Mouse (Mus musculus) spleen, adult 18-20 months (tissue): Measurements from ENCODE around the gene Rpl22.

Experiments used
- DNase-seq, 2 experiments: peaks; one replicate each; pipeline ENCODE4 v3.0.0; 2022; ENCODE audit warnings: mixed read lengths in 2 of 2

Rpl22 gene

DNA sequence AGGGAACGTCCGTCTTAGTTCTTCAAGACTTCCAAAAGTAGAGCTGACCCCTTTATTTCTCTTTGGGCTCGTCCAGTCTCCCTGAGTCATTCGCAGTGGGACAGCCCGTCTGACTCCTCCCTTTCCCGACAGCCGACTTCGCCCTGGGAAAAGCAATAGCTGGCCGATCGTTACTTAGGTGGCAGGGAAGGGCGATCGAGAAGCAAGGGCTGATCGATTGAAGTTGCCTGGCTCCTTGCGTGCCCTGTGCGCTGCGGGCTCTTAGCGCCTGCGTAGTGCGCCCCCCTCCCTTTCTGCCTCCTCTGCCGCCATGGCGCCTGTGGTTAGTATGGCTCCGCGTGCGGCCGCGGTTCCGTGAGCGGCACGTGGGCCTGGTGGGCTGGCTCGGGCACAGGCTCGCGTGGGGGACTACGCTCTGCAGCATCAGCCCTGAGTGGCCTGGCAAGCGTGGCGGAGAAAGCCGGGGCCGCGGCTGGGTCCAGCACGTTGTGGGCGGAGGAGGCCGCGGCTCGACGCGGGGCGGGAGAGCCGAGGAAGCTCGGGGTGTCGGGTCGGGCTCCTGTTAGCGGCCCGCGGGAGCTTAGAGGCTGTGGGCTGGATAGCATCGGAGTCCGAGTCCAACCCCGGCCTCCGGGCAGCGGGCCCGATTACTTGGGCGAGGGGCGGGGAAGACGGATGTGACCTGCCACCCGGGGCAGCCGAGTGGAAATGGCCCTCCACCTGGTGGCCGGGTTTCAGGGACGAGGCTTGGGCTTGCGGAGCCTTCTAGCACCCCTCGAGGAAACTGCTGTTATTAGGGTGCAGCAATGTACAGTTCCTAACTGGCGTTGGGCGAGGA lies at the start of gene Rpl22:
Gene Rpl22 (plus strand): TSS at position 169 of the 838 bp plus-strand sequence.
- DNase-seq, result peak; percentile 85 to 87

DNA sequence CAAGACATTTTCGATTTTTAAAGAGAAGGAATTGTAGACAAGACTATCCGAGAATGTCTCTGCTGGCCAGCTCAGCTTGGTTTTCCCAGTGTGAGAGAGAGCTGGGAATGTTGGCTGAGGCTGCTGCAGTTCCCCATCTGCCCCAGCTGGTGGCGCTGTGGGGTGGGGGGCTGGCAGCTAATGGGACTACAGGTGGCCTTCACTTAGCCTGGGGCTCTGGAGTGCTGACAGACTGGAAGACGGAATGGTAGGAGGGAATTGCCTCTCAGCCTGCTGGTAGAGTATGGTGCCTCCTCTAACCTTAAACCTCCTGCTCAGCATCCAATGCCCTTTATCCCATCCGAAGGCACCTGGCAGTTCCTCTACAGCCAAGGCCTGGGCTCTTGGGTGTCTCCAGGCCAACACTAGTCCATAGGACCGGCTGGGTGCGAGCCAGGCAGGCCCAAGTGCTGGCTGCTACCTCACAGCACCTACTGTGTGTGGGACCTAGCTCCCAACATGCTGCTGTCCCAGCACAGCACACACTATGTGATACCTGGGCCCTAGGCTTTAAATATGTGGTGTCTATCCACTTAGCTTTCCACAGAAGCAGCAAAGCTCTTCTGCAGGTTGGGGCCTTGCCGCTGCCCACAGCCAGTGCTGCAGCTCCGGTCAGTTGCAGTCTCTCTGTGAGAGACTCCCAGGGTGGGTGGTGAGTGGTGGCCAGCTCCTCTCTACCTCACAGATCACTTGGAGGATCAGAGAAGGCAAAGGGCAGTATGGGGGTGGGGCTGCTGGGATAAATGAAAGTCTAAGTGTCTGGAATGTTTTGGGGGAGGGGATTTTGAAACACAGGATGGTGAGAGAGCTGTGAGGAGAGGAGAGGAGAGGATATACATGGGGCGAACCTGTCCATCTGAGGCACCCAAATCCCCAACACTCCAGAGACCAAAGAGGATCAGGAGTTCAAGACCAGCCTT lies 48.9 kb upstream of the Rpl22 start:
- DNase-seq, result no peak

DNA sequence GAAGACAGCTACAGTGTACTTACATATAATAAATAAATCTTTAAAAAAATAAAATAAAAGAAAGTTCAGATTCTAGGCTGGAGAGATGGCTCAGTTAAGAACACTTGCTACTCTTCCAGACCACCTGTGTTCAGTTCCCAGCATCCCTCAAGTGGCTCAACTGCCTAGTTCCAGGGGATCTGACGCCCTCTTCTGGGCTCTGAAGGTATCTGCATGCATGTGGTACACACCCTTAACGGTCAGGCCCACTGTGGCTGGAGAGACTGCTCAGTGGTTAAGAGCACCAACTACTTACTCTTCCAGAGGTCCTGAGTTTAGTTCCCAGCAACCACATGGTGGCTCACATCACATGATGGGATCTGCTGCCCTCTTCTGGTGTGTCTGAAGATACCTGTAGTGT lies 47.6 kb upstream of the Rpl22 start:
- DNase-seq, result no peak

DNA sequence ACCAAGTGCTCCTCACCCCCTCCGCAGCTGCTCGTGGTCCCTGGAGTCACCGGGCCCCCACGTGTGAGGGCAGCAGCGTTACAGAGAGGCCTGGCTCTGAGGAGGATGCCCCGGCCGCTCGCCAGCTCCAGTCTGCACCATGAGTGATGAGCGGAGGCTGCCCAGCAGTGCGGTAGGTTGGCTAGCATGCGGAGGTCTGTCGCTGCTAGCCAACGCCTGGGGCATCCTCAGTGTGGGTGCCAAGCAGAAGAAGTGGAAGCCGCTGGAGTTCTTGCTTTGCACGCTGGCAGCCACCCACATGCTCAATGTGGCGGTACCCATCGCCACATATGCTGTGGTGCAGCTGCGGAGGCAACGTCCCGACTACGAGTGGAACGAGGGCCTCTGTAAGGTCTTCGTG lies 46.6 kb upstream of the Rpl22 start:
- no peak for DNase-seq

DNA sequence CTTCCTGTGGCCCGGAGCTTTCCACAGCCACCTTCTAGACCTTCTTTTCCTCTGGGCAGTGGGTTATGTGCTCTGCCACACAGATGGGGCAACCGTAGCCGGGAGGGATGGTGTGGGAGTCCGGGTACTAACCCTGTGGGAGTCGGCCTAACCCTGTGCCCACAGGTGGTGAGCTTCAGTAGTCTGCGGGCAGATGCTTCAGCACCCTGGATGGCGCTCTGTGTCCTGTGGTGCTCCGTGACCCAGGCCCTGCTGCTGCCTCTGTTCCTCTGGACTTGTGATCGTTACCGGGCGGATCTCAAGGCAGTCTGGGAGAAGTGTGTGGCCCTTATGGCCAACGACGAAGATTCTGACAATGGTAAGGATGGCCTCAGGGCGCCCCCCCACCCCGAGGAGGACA lies 43.9 kb upstream of the Rpl22 start:
- no peak for DNase-seq

DNA sequence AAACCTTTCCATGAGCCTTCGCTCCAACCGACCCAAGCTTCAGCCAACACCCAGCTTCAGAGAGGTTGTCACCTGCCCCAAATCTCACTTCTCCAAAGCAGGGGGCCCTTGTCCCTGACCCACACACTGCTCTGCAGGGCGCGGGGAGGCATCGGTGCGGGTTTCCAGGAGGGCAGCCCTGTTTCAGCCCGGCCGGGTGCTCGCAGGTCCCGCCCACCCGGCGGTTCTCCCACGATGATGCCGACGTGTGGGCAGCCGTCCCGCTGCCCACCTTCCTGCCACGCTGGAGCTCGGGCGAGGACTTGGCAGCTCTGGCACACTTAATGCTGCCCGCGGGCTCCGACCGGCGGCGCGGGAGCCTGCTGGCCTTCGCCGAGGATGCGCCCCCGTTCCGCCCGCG lies 42.8 kb upstream of the Rpl22 start:
- DNase-seq, result no peak

DNA sequence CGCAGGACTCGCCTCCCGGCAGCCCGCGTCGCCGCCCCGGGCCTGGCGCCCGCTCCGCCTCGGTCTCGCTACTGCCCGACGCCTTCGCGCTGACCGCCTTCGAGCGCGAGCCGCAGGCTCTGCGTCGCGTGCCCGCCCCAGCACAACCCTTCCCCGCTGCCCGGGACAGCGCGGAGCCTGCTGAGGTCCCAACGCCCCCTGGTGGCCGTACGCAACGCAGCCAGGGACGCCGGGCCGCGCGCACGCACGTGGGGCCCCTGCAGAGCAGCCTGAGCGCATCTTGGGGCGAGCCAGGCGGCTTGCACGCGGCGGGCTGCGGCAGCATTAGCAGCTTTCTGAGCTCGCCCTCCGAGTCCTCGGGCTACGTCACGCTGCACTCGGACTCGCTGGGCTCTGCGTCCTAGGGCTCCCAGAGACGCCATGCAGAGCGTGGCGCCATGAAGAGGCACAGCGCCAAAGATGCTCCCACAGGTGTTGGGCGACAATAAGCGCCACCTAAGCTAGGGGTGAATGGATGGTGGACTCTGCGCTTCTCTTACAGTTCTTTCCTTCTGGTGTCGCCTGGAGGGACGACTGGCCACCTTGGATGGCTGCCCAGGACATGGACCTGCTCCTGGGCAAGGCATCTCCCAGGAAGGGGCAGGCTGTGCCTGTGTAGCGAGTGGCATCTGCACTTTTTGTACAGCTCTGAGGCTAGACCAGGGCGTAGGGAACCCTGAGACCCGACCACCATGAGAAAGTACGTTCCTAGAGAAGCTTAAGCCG lies 42.2 kb upstream of the Rpl22 start:
- peak; percentile 68 to 84 for DNase-seq

DNA sequence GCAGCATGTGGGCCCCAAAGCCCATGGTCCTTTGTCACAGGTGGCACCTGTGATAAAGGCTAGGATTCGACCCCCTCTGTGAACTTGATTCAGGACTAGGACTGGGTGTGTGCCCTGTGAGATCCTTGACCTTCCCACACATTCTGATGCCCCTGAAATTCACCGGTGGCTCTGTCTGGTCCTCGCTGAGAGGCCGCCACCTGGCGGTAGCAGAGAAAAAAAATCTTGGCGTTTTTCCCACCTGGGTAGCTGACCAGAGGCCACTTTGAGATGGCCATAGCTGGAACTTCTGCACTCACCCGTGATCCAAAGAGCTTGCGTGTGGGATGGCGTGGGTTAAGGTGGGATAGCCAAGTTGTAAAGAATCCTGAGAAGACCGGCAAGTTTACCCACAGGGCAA lies 40.0 kb upstream of the Rpl22 start:
- DNase-seq, result peak in 1 of 2 experiments; percentile 56

DNA sequence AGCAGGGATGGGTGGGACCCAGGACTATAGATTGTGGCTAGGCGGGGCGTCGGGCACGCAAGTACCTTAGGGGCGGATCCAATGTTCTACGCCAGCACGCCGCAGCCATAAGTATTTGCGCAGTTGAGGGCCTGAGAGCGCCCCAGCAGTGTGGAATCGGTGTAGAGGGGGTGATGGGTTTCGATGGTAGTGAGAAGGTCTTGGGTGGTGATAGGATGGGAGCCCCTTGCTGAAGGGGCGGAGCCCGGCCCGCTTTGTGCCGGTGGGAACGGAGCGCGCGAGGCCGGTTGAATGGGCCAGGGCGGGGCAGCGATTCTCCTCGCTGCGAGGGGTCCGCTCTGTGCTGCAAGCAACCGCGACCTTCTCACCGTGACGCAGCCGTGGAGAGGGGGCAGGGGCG lies 39.4 kb upstream of the Rpl22 start:
- no peak for DNase-seq

DNA sequence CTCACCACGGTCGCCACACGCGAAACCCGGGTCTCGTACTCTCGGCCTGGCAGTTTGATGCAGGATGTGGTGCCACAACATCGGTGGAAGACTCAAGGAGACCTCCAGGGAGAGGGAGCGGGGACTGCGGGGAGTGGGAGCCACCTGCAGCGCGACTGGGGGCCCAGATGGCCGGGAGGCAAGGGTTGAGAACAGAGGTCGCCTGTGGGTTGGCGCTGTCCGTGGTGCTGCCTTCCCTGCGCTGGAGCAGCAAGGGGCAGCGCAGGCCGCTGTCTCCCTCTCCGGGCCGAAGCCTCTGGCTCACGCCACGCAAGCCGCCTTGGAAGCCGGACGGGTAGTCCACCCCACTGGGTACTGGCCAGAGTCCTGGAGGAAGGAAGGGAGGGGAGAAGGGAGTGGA lies 38.7 kb upstream of the Rpl22 start:
- DNase-seq, result peak; percentile 25 to 53

DNA sequence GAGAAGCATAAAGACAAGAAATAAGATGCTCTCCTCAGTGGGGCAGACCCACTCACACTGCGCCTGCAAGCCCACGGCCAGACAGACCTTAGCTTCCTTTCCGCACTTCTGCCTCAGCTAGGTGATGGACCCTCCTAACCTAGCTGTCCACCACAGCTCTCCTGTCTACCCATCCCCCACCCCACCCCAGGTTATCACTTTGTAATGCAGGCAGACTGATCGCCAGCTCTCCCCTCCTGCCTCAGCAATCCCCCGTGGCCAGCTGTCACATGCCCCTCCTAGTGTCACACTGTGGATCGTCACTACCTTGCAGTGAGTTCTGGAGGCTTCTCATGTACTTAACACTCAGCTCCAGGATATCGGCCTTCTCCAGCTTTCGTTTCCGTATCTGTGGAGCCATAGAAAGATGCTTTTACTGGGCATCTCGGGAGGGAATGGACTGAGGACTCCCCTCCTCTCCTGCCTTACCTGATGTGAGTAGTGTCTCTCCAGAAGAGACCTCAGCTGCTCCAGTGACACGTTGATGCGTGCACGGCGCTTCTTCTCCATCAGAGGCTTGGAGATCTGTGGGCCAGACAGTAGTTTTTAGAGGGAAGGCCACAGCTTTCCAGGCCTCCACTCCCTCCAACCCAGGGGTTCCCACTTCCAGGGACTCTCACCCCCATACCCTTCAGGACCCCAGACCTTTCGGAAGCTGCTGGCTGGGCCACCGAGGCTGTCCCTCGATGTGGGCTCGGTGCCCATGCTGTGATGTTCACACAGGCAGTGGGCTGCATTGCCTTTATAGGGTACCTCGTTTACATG lies 38.0 kb upstream of the Rpl22 start:
- no peak for DNase-seq

DNA sequence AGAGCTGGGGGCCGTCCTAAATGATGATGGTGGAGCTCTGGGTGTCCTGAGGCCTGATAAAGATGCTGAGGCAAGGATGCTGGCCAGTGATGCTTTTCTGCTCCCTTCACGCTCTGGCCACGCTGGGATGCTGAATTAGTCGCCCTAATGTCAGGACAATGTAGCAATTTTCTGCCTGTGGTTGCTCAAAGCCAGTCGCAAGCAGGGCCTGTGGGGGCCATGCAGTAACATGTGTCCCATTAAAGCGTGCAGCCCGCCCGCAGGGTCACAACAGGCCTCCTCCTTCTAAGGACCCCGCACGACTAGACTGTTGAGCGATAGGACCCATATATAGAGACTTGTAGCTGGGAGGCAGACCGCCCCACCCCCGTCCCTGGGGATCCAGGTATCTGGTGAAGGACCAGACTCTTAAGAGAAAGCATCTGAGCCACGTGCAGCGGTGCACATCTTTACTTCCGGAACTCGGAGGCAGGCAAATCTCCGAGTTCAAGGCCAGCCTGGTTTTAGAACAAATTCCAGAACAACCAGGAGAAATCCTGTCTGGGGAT lies 37.1 kb upstream of the Rpl22 start:
- no peak for DNase-seq

DNA sequence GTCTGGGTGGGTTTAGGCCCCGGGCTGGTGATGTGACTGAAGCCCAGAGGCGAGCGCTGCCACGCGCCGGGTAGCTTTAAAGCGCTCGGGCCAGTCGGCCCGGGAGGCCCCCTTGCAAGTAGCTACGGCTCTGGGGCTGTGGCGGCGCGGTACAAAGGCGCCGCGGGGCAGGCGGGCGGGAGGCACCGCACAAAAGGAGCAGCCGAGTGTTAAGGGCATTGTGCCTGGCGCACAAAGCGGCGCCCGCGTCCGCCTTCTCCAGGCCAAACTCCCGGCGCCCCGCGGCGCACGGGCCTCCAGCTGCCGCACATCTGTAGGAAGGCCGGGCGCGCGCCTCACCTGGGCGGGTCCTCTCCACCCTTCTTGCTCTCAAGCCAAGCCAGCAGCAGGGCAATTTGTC lies 35.2 kb upstream of the Rpl22 start:
- no peak for DNase-seq

DNA sequence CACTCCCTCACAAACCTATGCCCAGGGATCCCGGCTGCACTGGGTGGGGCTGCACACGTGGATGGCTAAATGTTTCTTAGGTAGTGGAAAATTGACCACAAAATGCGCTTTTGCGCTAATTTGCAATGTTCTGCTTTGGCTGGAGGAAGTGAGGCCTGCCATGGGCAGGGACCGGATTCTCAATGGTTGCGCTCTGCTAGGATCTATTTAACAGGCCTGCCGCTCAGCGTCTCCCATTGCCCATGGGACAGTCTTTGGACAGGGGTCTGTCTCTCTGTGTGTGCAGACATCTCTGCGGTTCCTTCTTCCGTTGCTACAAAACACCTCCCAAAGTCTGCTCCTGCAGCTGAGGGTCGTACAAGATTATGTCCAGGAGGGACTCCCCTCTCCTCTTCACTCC lies 34.6 kb upstream of the Rpl22 start:
- DNase-seq, result no peak

DNA sequence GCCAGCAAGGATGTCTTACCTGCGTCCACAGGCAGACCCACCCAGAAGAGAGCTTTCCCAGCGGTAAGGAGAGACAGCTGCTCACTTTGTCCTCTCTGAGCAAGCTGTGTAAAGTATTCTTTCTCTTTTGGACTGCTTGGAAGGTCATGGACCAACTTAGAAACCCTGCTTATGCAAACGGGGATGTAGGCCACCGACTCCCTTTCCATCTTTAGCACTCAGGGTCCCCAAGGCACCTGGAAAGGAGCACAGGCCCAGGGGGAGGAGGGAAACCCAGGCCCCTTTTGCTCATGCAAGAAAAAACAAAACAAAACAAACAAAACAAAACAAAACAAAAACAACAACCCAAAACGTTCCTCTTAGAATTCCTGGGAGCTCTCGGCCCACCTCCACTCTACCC lies 34.0 kb upstream of the Rpl22 start, which contains the start of gene Hes3:
Gene Hes3 (minus strand): TSS at position 101 of the 400 bp plus-strand sequence.
- no peak for DNase-seq

DNA sequence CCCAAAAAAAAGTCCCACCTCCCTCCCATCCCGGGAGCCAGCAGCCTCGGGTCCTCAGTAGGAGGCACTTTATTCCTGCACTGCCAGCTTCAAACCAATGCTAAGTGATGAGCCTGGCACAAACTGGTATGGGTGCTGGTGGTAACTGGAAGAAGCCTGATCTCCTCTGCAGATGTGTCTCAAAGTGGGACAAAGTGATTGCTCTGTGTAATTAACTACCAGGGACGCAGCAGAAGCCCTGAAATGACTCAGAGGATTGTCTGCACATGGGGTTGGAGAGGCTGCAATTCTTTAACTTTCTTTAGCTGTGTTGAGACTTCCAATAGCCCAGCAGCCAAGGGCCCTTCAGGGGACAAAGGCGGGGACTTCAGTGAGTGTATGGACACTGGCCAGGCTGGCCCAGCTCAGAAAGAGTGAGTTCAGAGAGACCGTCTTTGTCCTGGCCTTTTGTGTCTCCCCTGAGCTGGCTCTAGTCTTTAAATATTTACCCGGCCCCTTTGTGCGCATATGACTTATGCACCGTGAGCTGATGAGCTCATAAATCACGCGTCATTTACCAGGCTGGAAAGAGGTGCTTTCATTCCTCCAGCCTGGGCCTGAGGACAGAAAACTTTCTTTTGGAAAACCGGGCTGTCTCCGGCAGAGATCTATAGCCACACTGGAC lies 33.3 kb upstream of the Rpl22 start:
- no peak for DNase-seq

DNA sequence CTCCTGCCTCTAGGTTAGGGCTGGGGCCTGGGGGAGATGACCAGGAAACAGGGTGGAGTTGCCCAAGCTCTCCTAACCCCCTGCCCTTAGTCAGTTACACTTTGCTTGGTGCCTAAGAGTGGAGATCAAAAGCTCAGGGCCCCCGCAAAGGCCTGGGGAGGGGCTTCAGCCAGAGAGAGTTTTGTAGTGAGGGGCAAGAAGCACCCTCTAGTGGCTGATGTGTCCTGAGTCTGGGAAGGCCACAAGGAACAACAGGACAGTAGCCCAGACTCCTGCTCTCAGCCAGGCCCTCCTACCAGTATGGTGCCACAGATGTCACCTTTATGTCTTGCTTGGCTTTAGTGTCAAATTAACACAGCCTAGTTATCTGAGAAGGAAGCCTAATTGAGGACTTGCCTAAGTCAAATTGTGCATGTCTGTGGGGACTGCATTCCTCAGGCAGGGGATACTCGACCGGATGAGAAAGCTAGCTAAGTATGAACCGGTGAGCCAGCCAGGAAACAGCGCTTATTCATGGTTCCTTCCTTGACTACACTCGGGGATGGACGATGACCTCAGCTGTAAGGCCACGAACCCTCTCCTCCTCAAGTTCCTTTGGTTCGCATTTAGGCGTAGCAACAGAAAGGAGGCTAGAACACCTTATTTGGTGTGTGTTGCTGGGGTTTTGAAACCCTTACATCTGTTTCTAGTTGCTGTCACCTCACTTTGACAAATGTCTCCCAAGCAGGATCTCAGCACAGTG lies 31.2 kb upstream of the Rpl22 start:
- DNase-seq, result no peak

DNA sequence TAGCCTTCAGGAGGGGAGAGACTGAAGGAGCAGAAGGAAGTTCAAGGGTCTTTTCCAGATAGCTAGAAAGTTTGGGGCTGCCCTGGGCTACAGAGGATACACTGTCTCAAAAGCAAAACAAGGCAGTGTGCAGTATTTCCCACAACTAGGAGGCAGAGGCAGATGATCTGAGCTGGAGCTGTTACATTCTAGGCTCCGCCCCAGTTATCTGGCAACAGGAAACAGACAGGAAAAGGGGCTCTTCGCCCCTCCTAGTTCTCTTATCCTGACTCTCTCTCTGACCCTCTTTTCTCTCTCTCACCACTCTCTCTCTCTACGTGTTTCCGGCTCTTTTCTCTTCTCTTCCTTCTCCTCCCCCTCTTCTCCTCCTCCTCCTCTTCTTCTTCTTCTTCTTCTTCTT lies 29.6 kb upstream of the Rpl22 start:
- no peak for DNase-seq

DNA sequence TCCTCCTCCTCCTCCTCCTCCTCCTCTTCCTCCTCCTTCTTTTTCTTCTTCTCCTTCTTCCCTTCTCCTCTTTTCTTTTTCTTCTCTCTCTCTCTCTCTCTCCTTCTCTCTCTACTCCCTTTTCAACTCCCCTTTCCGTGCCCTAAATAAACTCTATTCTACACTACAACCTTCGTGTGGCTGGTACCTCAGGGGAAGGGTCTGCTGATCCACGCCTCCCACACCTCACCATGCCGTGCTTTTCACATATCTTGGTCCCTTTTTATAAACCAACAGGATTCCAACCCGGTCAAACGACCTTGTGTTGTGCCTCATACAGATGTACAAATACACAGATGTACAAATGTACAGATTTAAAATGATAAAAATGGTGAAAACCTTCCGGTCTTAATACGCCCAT lies 29.2 kb upstream of the Rpl22 start:
- no peak for DNase-seq
